Mouse (Mus musculus) forebrain, embryonic 11.5 days (tissue): ENCODE measurements around the gene Thoc5. TPM values are rescaled to one million over a fixed set of nuclear protein-coding genes. Genes with fewer than 3 reads are reported as not detected.

Experiments used
- ATAC-seq: fragments of 200-750 bp; cut with Nextera tagmentation; replicated peaks from 2 replicates; pipeline ENCODE4 v1.8.0; 2017; ENCODE audit warnings: moderate TSS enrichment; ENCODE audit not compliant: low FRiP score
- DNase-seq: peaks from one replicate; pipeline ENCODE4 v3.0.0-alpha.2; 2017; ENCODE audit warnings: low spot score
- H3K27ac ChIP-seq: fragments of 300-500 bp; sonication (generic); 2 replicates; pipeline ENCODE4 v1.5.1; 2014; ENCODE audit warnings: low read depth, low read length
- H3K27me3 ChIP-seq: fragments of 300-500 bp; sonication (generic); 2 replicates; pipeline ENCODE4 v1.6.1; 2014; ENCODE audit warnings: mild to moderate bottlenecking, low read length, mixed read lengths; ENCODE audit not compliant: control insufficient read depth, insufficient read depth
- H3K36me3 ChIP-seq: fragments of 300-500 bp; sonication (generic); 2 replicates; pipeline ENCODE4 v1.6.1; 2014; ENCODE audit warnings: mild to moderate bottlenecking, low read length, moderate library complexity, mixed read lengths; ENCODE audit not compliant: control insufficient read depth, insufficient read depth
- H3K4me1 ChIP-seq: fragments of 300-500 bp; sonication (generic); replicated peaks from 2 replicates; pipeline ENCODE4 v1.6.1; 2014; ENCODE audit warnings: low read length, mixed read lengths; ENCODE audit not compliant: control insufficient read depth, insufficient read depth
- H3K4me2 ChIP-seq: fragments of 300-500 bp; sonication (generic); 2 replicates; pipeline ENCODE4 v1.6.1; 2014; ENCODE audit warnings: low read depth, mild to moderate bottlenecking, low read length, moderate library complexity, mixed read lengths; ENCODE audit not compliant: severe bottlenecking
- H3K4me3 ChIP-seq: fragments of 300-500 bp; sonication (generic); 2 replicates; pipeline ENCODE4 v1.5.1; 2014; ENCODE audit warnings: low read depth, low read length
- H3K9ac ChIP-seq: fragments of 300-500 bp; sonication (generic); 2 replicates; pipeline ENCODE4 v1.6.1; 2014; ENCODE audit warnings: low read length
- H3K9me3 ChIP-seq: fragments of 300-500 bp; sonication (generic); 2 replicates; pipeline ENCODE4 v1.6.1; 2016; ENCODE audit warnings: low read length, mixed read lengths; ENCODE audit not compliant: control insufficient read depth
- WGBS: fragments of 180-500 bp; shearing (Covaris S2); extraction: QIAGEN DNeasy Blood & Tissue Kit; methylation state at CpG from one replicate; pipeline ENCODE4 v1.1.7; 2014; 5-methylcytosine and 5-hydroxymethylcytosine counted together
- polyA plus RNA-seq: library from polyadenylated mRNA; unstranded; fragments of >200 nt; fragmentation: Nextera tagmentation; extraction: Ambion mirVana; gene quantifications from 2 replicates; pipeline ENCODE4 v1.2.1, GENCODE M21; 2014

Thoc5 gene
- polyA plus RNA-seq, result 54.7 and 61.3 TPM in 2 replicates

DNA sequence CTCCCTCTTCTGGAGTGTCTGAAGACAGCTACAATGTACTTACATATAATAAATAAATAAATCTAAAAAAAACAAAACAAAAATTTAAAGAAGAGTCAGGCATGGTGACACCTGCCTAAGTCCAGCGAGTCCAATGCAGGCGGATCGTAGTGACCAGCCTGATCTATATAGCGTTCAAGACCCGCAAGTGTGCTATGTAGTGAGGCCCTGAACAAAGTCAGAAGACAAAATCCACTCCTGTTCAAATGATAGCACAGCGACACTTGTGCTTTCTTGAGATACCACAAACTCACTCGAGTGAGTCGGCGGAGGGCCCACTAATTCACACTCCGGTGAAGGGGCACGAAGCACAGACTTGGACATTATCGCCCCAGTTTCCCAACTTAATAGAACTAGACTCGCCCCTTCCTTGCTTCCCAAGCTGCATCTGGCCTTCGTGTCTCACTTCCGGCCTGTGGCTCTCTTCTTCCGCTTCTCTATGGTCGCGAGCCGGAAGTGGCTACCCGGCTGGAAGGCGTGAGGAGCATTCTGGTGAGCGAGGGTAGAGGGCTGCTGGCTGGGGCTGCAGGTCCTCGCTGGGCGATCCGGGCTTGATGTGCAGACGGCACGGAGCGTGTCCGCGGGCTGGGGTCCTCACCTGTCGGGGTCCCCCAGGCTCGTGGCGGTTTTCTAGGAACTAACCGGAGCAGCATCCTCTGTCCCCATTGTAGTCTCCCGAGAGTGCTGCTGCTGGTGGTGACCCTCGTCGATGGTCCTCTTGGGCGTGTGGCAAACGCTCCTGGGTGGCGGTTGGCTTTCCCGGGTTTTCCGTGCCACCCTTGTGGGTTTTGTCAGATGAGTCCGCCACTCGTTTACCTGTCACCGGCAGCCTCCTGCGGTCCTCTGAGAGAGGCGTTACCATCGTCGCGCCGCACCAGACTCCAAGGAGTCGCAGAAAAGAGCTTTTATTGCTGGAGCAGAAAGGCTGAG lies at the start of gene Thoc5:
Thoc5 (plus strand) TSS at position 473 of the 969 bp plus-strand sequence.
- Histone ChIP-seq H3K27me3 (no peaks in the 10 kb centered on the region), H3K36me3 (peaks cover 5% of the 10 kb centered on the region), H3K27ac (peak within 1 kb of the TSS; percentile 64), H3K9ac (peak within 1 kb of the TSS; percentile 87), H3K9me3 (no peaks in the 10 kb centered on the region), H3K4me1 (no peaks in the 10 kb centered on the region), H3K4me3 (peak within 1 kb of the TSS; percentile 87), H3K4me2 (peak within 1 kb of the TSS; percentile 81)
- peak; percentile 91 for ATAC-seq
- 3% methylated on average over 52 of the region's 52 CpGs for WGBS
- peak; percentile 84 for DNase-seq

DNA sequence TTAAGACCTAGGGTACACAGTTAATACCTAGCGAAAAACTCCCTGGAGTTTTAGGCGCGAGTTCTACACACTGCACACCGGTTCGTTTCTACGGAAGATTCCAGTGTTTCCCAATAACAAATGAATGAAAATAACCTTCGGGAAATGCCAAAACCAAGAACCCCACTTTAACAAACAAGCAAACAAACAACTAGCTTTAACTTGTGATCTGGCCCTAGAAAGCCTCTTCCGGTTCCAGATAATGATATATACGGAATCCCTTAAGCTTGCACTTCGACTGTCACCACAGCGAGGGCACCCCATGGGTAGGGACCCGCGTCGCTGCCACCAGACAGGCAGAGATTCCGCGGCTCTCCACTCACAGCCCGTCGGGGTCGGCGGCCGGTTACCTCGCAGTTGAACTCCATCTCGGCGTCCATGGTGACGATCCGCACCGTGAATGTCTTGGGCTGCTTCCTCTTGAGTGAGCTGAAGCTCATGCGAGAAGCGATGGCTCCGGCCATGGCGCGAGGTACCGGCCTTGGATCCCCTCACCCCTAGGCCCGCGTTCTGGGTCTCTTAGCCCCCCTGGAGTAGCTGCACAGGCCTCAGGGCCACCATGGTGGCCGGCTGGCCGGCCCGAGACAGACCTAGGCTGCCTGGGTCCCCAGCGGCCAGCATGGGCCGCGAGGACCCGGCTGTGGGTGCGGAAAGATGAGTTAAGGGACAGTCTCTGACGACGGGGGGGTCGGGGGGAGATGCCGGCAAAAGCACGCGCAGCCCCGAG lies 46.5 kb upstream of the Thoc5 start:
- peak overlapping the region; percentile 76 for H3K4me3 ChIP-seq
- 1% methylated on average over 50 of the region's 50 CpGs for WGBS
- ATAC-seq, result no peak; the same call in 1 of the 2 replicates
- peaks cover 2% of the 10 kb centered on the region; the same call in 1 of the 2 replicates for H3K4me1 ChIP-seq
- H3K9me3 ChIP-seq, result no peaks in the 10 kb centered on the region
- peak overlapping the region; percentile 94 for H3K9ac ChIP-seq
- H3K4me2 ChIP-seq, result peak overlapping the region; percentile 51
- no peak for DNase-seq
- no peaks in the 10 kb centered on the region for H3K27me3 ChIP-seq
- no peaks in the 10 kb centered on the region for H3K36me3 ChIP-seq
- H3K27ac ChIP-seq, result peak overlapping the region; percentile 48; the same call in 1 of the 2 replicates

DNA sequence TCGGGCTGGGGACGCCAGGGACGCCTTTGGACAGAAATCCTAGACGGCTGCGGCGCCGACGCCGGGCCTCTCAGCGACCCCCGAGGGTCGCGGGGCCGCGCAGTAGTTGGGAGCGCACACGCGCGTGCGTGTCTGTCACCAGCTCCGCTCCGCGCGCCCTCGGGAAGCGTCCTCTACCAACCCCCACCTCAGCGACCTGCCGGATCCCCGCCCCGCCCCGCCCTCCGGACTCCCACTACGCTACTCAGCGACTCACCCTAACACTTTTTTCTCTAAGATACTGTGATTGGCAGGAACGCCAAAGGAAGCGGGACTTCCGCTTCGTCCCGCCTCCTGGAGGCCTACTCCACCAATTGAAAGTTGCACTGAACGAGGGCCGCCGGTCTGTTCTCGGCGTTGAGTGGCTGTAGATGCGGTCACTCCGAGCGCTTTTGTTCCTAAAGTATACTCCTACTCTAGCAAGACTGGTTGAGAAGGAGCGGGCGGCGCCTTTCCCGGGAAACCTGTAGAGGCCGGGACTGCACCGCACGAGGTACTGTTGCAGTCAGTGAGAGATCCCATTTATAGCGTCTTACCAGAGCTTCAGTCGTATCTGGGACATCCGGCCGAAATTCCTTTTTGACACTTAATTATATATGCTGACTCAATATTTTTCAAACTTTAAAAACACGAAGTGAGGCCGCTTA lies 45.7 kb upstream of the Thoc5 start, which contains the start of gene Nf2:
Nf2 (minus strand) TSS at position 279 of the 686 bp plus-strand sequence.
- Histone ChIP-seq H3K36me3 (no peaks in the 10 kb centered on the region), H3K4me2 (peak within 1 kb of the TSS; percentile 51), H3K4me1 (peaks cover 2% of the 10 kb centered on the region; the same call in 1 of the 2 replicates), H3K27me3 (no peaks in the 10 kb centered on the region), H3K27ac (peak within 1 kb of the TSS; percentile 48; the same call in 1 of the 2 replicates), H3K4me3 (peak within 1 kb of the TSS; percentile 76), H3K9me3 (no peaks in the 10 kb centered on the region), H3K9ac (peak within 1 kb of the TSS; percentile 94)
- WGBS, result under 1% methylated on average over 60 of the region's 60 CpGs
- DNase-seq (peak; percentile 97), ATAC-seq (peak; percentile 99)

DNA sequence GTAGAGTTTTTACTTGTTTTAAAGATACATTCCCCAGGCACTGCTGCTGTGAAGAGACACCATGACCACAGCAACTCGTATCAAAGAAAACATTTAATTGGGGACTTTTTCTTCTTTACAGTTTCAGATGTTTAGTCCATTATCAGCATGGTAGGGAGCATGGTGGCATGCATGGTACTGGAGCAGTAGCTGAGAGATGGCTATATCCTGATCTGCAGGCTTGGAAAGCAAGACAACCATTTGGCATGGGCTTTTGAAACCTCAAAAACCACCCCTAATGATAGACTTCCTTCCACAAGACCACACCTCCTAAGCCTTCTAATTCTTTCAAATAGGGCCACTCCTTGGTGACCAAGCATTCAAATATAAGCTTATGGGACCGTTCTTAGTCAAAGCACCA lies 44.7 kb upstream of the Thoc5 start:
- DNase-seq, result no peak
- 94% methylated on average over 2 of the region's 2 CpGs for WGBS
- Histone ChIP-seq H3K36me3 (no peaks in the 10 kb centered on the region), H3K4me2 (no peak overlapping the region), H3K9me3 (no peaks in the 10 kb centered on the region), H3K27me3 (no peaks in the 10 kb centered on the region), H3K9ac (no peak overlapping the region), H3K27ac (no peak overlapping the region), H3K4me1 (peaks cover 2% of the 10 kb centered on the region; the same call in 1 of the 2 replicates), H3K4me3 (no peak overlapping the region)
- no peak for ATAC-seq

DNA sequence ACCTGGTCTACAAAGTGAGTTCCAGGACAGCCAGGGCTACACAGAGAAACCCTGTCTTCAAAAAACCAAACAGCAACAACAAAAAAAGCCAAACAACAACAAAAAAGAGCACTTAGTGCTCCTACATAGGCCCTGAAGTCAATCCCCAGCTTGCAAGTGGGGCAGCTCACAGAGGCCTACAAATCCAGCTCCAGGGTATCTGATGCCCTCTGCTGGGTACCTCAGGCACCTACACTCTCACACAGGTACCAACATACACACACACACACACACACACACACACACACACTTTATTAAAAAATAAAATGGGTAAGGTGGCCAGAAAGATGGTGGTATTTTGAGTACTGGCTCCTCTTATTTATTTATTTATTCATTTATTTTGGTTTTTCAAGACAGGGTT lies 42.1 kb upstream of the Thoc5 start:
- Histone ChIP-seq H3K9ac (no peak overlapping the region), H3K4me1 (peaks cover under 1% of the 10 kb centered on the region; the same call in 1 of the 2 replicates), H3K4me3 (no peak overlapping the region), H3K27me3 (no peaks in the 10 kb centered on the region), H3K36me3 (no peaks in the 10 kb centered on the region), H3K27ac (no peak overlapping the region), H3K4me2 (no peak overlapping the region), H3K9me3 (no peaks in the 10 kb centered on the region)
- DNase-seq, result no peak
- ATAC-seq, result no peak

DNA sequence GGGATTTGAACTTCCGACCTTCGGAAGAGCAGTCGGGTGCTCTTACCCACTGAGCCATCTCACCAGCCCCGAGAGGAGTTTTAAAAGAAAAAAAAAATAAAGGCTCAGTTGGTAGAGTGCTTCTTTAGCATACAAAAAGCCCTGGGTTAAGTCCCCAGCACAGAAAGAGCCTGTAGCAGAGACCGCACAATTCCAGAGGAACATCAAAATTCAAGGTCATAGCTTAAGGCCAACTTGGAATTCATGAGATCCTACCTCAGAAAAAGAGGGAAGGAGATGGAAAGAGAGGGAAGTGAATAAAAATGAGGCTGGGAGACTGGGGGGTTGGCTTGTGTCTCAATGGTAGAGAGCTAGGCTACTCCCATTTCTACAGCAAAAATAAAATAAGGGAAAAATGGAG lies 40.9 kb upstream of the Thoc5 start:
- WGBS, result 93% methylated on average over 5 of the region's 5 CpGs
- ATAC-seq, result no peak
- no peaks in the 10 kb centered on the region for H3K4me1 ChIP-seq

DNA sequence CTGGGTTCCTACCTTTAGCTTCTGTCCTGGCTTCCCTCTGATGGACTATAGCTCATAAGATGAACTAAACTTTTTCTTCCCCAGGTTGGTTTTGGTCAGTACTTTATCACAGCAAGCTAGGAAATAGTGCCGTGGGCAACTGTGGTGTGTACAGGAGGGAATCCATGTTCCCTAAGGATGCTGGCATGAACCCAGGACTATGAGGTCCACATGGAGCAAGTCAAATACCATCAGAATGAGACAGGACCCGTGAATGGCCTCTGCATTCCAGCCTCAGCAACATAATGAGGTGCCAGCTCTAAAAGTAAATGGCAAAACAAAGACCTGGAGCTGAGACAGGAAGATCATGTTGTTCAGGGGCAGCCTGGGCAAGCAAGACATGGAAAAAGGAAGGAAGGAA lies 36.7 kb upstream of the Thoc5 start:
- no peak overlapping the region for H3K27ac ChIP-seq
- no peaks in the 10 kb centered on the region for H3K4me1 ChIP-seq
- no peaks in the 10 kb centered on the region for H3K36me3 ChIP-seq
- H3K9ac ChIP-seq, result no peak overlapping the region
- no peak for DNase-seq
- H3K4me3 ChIP-seq, result no peak overlapping the region
- ATAC-seq, result no peak
- WGBS, result 66% methylated on average over 2 of the region's 2 CpGs
- no peaks in the 10 kb centered on the region for H3K27me3 ChIP-seq
- no peaks in the 10 kb centered on the region for H3K9me3 ChIP-seq
- no peak overlapping the region for H3K4me2 ChIP-seq

More for the DNA sequence above, 40.9 kb upstream of the Thoc5 start:
- Histone ChIP-seq H3K36me3 (no peaks in the 10 kb centered on the region), H3K4me2 (no peak overlapping the region), H3K9me3 (no peaks in the 10 kb centered on the region), H3K27me3 (no peaks in the 10 kb centered on the region), H3K27ac (no peak overlapping the region), H3K9ac (no peak overlapping the region), H3K4me3 (no peak overlapping the region)
- DNase-seq, result no peak

DNA sequence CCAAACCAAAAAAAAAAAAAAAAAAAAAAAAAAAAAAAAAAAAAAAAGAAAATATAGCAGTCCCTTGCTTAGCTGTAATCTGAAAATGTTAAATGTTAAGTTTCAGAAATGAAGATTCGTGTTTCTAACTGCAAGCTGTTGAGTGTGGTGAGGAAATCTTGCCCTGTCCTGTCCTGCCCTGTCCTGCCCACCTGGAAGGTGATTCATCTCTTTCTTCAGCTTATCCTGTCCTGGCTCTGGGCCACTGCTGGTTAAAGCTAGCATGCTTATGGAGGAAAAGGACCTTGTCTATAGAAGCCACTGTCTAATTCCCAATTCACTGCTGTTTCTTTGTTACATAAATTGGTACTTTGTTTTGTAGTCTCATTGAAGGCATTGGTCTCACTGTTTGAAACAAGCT lies 34.1 kb upstream of the Thoc5 start:
- Histone ChIP-seq H3K36me3 (no peaks in the 10 kb centered on the region), H3K27ac (no peak overlapping the region), H3K9ac (no peak overlapping the region), H3K4me1 (no peaks in the 10 kb centered on the region), H3K4me3 (no peak overlapping the region), H3K9me3 (no peaks in the 10 kb centered on the region), H3K4me2 (no peak overlapping the region), H3K27me3 (no peaks in the 10 kb centered on the region)
- 58% methylated on average over 1 of the region's 1 CpGs for WGBS
- ATAC-seq (no peak), DNase-seq (no peak)
